ENCODE assay signal across 8 mouse cellular contexts in the genomic region with DNA sequence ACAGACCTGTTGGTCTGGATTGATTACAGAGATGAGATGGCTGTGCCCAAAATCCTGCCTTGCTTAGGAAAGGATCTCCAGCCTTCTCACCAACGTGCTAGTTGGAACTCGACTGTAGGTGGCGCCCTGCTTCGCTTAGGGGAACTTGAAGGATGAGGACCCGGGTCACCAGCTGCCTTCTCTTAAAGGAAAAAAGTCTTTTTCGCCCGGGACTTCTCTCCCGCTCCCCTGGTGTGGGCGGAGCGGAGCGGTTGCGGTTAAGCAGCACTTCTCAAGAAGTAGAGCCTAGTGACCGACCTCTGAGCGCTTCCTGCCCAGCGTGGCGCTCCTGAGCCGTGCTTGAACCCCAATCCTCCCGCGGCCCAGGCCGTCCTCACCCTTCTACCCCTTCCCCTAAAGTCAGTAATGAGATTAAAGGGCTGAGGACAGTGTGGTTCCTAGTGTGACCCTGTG. TPM values are rescaled to one million over a fixed set of nuclear protein-coding genes. Genes with fewer than 3 reads are reported as not detected.
A peak's percentile ranks its signal among the peaks of the same experiment; 100 is the strongest.
DNase-seq lines count a peak whose midpoint lies in the region; ATAC-seq and TF ChIP-seq lines count a peak whose summit lies in the region.

No protein-coding gene starts in this region.

- TF ChIP-seq EP300 in heart, adult 2 months (IDR thresholded peaks at IDR 0.05; ENCODE audit: insufficient read depth, low read depth, low read length): peak; percentile 93

- no peak; the same call in none of the 2 replicates for TF ChIP-seq CTCF in bone marrow macrophage, adult 2 months (IDR thresholded peaks at IDR 0.05; ENCODE audit: low read depth, low read length)
- TF ChIP-seq CTCF in heart, adult 2 months (IDR thresholded peaks at IDR 0.05): peak; percentile 93
- TF ChIP-seq CTCF in spleen, adult 2 months (IDR thresholded peaks at IDR 0.05; ENCODE audit: extremely low read depth, insufficient read depth, insufficient read length, insufficient replicate concordance): peak; percentile 77; the same call in 1 of the 2 replicates

- DNase-seq in A20 (ENCODE audit: low read depth, low spot score): peak; percentile 88
- DNase-seq in heart, adult 2 months: peak; percentile 92 to 93
- DNase-seq in kidney, adult 8-10 months: peak; percentile 92 to 94
- peak; percentile 71 to 82 for DNase-seq in spleen, adult 2 months (ENCODE audit: low read depth in 1 of 2, low spot score in 2 of 2)

- peak; percentile 74 for ATAC-seq in embryonic facial prominence, embryonic 15.5 days (ENCODE audit: insufficient number of reproducible peaks, low FRiP score, low TSS enrichment, low read depth)
- peak; percentile 74 for ATAC-seq in limb, embryonic 13.5 days (ENCODE audit: low FRiP score, low read depth)
- peak; percentile 73 for ATAC-seq in midbrain, embryonic 15.5 days (replicated peaks)

- peaks cover 6% of the 10 kb centered on the region for H3K4me1 ChIP-seq in bone marrow macrophage, adult 2 months (ENCODE audit: control insufficient read depth, insufficient read depth, low read length)
- H3K4me1 ChIP-seq in embryonic facial prominence, embryonic 15.5 days: peaks cover 26% of the 10 kb centered on the region
- H3K4me1 ChIP-seq in heart, adult 2 months (ENCODE audit: control insufficient read depth, insufficient read depth, low read length): peaks cover 14% of the 10 kb centered on the region
- H3K4me1 ChIP-seq in limb, embryonic 13.5 days: peaks cover 51% of the 10 kb centered on the region
- H3K4me1 ChIP-seq in midbrain, embryonic 15.5 days: peaks cover 19% of the 10 kb centered on the region
- no peaks in the 10 kb centered on the region for H3K4me1 ChIP-seq in spleen, adult 2 months (ENCODE audit: control insufficient read depth, insufficient read depth, insufficient read length)

- no peak for TF ChIP-seq POLR2A in bone marrow macrophage, adult 2 months (IDR thresholded peaks at IDR 0.05; ENCODE audit: borderline replicate concordance, low read depth, low read length)
- peak; percentile 62; the same call in 1 of the 2 replicates for TF ChIP-seq POLR2A in heart, adult 2 months (IDR thresholded peaks at IDR 0.05; ENCODE audit: insufficient read depth, low read depth, low read length)
- no peak for TF ChIP-seq POLR2A in spleen, adult 2 months (IDR thresholded peaks at IDR 0.05; ENCODE audit: low read depth, low read length)

- WGBS in embryonic facial prominence, embryonic 15.5 days: 0% methylated on average over 20 of the region's 20 CpGs
- under 1% methylated on average over 20 of the region's 20 CpGs for WGBS in heart, adult 2 months
- 1% methylated on average over 20 of the region's 20 CpGs for WGBS in limb, embryonic 13.5 days
- WGBS in midbrain, embryonic 15.5 days: under 1% methylated on average over 20 of the region's 20 CpGs
- WGBS in spleen, adult 2 months: under 1% methylated on average over 20 of the region's 20 CpGs

- no peaks in the 10 kb centered on the region for H3K9me3 ChIP-seq in embryonic facial prominence, embryonic 15.5 days (replicated peaks)
- H3K9me3 ChIP-seq in limb, embryonic 13.5 days: no peaks in the 10 kb centered on the region
- H3K9me3 ChIP-seq in midbrain, embryonic 15.5 days: no peaks in the 10 kb centered on the region

- peak overlapping the region; percentile 92 for H3K4me2 ChIP-seq in embryonic facial prominence, embryonic 15.5 days (replicated peaks)
- H3K4me2 ChIP-seq in limb, embryonic 13.5 days (replicated peaks): peak overlapping the region; percentile 94
- peak overlapping the region; percentile 60 for H3K4me2 ChIP-seq in midbrain, embryonic 15.5 days

- peak overlapping the region; percentile 94 for H3K27ac ChIP-seq in bone marrow macrophage, adult 2 months (ENCODE audit: insufficient read depth, low read depth, low read length)
- peak overlapping the region; percentile 84 for H3K27ac ChIP-seq in embryonic facial prominence, embryonic 15.5 days (replicated peaks)
- peak overlapping the region; percentile 98 for H3K27ac ChIP-seq in heart, adult 2 months
- peak overlapping the region; percentile 70 for H3K27ac ChIP-seq in limb, embryonic 13.5 days
- peak overlapping the region; percentile 53 for H3K27ac ChIP-seq in midbrain, embryonic 15.5 days
- H3K27ac ChIP-seq in spleen, adult 2 months (ENCODE audit: insufficient read depth, low read length): peak overlapping the region; percentile 79

- H3K27me3 ChIP-seq in embryonic facial prominence, embryonic 15.5 days: peaks cover 10% of the 10 kb centered on the region
- no peaks in the 10 kb centered on the region for H3K27me3 ChIP-seq in heart, adult 2 months (ENCODE audit: control insufficient read depth, insufficient read depth, low read length)
- H3K27me3 ChIP-seq in limb, embryonic 13.5 days: peaks cover 5% of the 10 kb centered on the region
- H3K27me3 ChIP-seq in midbrain, embryonic 15.5 days (replicated peaks): peaks cover 62% of the 10 kb centered on the region
- H3K27me3 ChIP-seq in spleen, adult 2 months (ENCODE audit: control insufficient read depth, insufficient read depth, low read length): no peaks in the 10 kb centered on the region

- no peaks in the 10 kb centered on the region for H3K79me2 ChIP-seq in heart, adult 2 months (replicated peaks; ENCODE audit: control insufficient read depth, insufficient read depth, low read length)

- peak overlapping the region; percentile 47; the same call in 1 of the 2 replicates for H3K9ac ChIP-seq in embryonic facial prominence, embryonic 15.5 days
- H3K9ac ChIP-seq in heart, adult 2 months (ENCODE audit: low read depth, low read length): peak overlapping the region; percentile 71
- H3K9ac ChIP-seq in limb, embryonic 13.5 days: peak overlapping the region; percentile 76
- 0 out of 2 replicates have a peak overlapping the region, but pooled peaks have one; percentile 13 for H3K9ac ChIP-seq in midbrain, embryonic 15.5 days

- intact Hi-C loops in heart, adult 2 months (cut with DNase I): loop anchor here (1.0 to 5.0 kb wide), 8 partner anchors 24 to 691 kb away; a partner anchor contains a TSS

- peak overlapping the region; percentile 67 for H3K4me3 ChIP-seq in bone marrow macrophage, adult 2 months (ENCODE audit: insufficient read depth, low read length)
- H3K4me3 ChIP-seq in embryonic facial prominence, embryonic 15.5 days (replicated peaks): peak overlapping the region; percentile 49
- peak overlapping the region; percentile 62 for H3K4me3 ChIP-seq in heart, adult 2 months
- H3K4me3 ChIP-seq in limb, embryonic 13.5 days: peak overlapping the region; percentile 51
- peak overlapping the region; percentile 32 for H3K4me3 ChIP-seq in midbrain, embryonic 15.5 days
- H3K4me3 ChIP-seq in spleen, adult 2 months (ENCODE audit: extremely low read depth, insufficient read depth, insufficient read length): peak overlapping the region; percentile 59

- no peaks in the 10 kb centered on the region for H3K36me3 ChIP-seq in embryonic facial prominence, embryonic 15.5 days
- H3K36me3 ChIP-seq in heart, adult 2 months (ENCODE audit: control insufficient read depth, insufficient read depth, low read length): peaks cover 11% of the 10 kb centered on the region
- H3K36me3 ChIP-seq in limb, embryonic 13.5 days: no peaks in the 10 kb centered on the region
- H3K36me3 ChIP-seq in midbrain, embryonic 15.5 days (replicated peaks): no peaks in the 10 kb centered on the region
- no peaks in the 10 kb centered on the region for H3K36me3 ChIP-seq in spleen, adult 2 months (ENCODE audit: control insufficient read depth, insufficient read depth, low read length)

RNA-seq across cellular contexts. Expression of a gene that starts 21.5 kb away (rescaled TPM):
- 7.8 and 8.1 TPM in 2 replicates for polyA plus RNA-seq in bone marrow macrophage, adult 2 months (2012; ENCODE audit: insufficient read depth, insufficient read length, missing spikeins)
- 55.4 and 58.0 TPM in 2 replicates for polyA plus RNA-seq in embryonic facial prominence, embryonic 15.5 days (2015; fragmentation: Nextera tagmentation; extraction: Ambion mirVana)
- total RNA-seq in heart, adult 2 months (2021): 100 to 1,000 TPM; 126 to 128 TPM
- polyA plus RNA-seq in heart, adult 2 months (2012; rRNA removed): 70.3 and 75.6 TPM in 2 replicates
- 88.3 and 88.4 TPM in 2 replicates for polyA plus RNA-seq in limb, embryonic 13.5 days (2015; fragmentation: Nextera tagmentation; extraction: Ambion mirVana)
- 26.5 and 27.8 TPM in 2 replicates for polyA plus RNA-seq in midbrain, embryonic 15.5 days (2015; fragmentation: Nextera tagmentation; extraction: Ambion mirVana)
- 10.3 and 13.2 TPM in 2 replicates for polyA plus RNA-seq in spleen, adult 2 months (2012; rRNA removed)

RNA-seq across cellular contexts. Expression of a gene that starts 26.8 kb away (rescaled TPM):
- polyA plus RNA-seq in bone marrow macrophage, adult 2 months (2012; ENCODE audit: insufficient read depth, insufficient read length, missing spikeins): not detected in 2 replicates
- 3.8 and 4.2 TPM in 2 replicates for polyA plus RNA-seq in embryonic facial prominence, embryonic 15.5 days (2015; fragmentation: Nextera tagmentation; extraction: Ambion mirVana)
- total RNA-seq in heart, adult 2 months (2021): not detected
- polyA plus RNA-seq in heart, adult 2 months (2012; rRNA removed): 0.15 TPM in 1 of 2 replicates, not detected in the other
- polyA plus RNA-seq in limb, embryonic 13.5 days (2015; fragmentation: Nextera tagmentation; extraction: Ambion mirVana): 3.7 and 6.3 TPM in 2 replicates
- 12.7 and 13.7 TPM in 2 replicates for polyA plus RNA-seq in midbrain, embryonic 15.5 days (2015; fragmentation: Nextera tagmentation; extraction: Ambion mirVana)
- not detected in 2 replicates for polyA plus RNA-seq in spleen, adult 2 months (2012; rRNA removed)

Comparison
In these comparisons a context has a peak if more than half of its experiments do, and no peak if none do; other contexts are left out.
1. Peak in every context shown above with its lines: DNase-seq, ATAC-seq, H3K4me3 ChIP-seq and H3K27ac ChIP-seq.
2. H3K9ac ChIP-seq: peak in every context shown above with its lines; median percentile 76 in limb, embryonic 13.5 days; 71 in heart, adult 2 months; 47 in embryonic facial prominence, embryonic 15.5 days; 13 in midbrain, embryonic 15.5 days.